Mouse (Mus musculus) limb, embryonic 12.5 days (tissue): ENCODE results near the gene Mapk10. TPM values are rescaled to one million over a fixed set of nuclear protein-coding genes. Genes with fewer than 3 reads are reported as not detected.

Source experiments
- ATAC-seq: fragments of 200-750 bp; cut with Nextera tagmentation; 2 replicates; pipeline ENCODE4 v1.8.0; 2017; ENCODE audit warnings: low read depth, moderate TSS enrichment; ENCODE audit not compliant: insufficient number of reproducible peaks, insufficient read depth, low FRiP score, low TSS enrichment
- H3K27ac ChIP-seq: fragments of 300-500 bp; sonication (generic); 2 replicates; pipeline ENCODE4 v1.5.1; 2016; ENCODE audit warnings: mild to moderate bottlenecking, moderate library complexity
- H3K27me3 ChIP-seq: fragments of 300-500 bp; sonication (generic); 2 replicates; pipeline ENCODE4 v1.6.1; 2016; ENCODE audit warnings: mild to moderate bottlenecking, moderate library complexity
- H3K36me3 ChIP-seq: fragments of 300-500 bp; sonication (generic); 2 replicates; pipeline ENCODE4 v1.6.1; 2016; ENCODE audit warnings: mild to moderate bottlenecking, moderate library complexity
- H3K4me1 ChIP-seq: fragments of 300-500 bp; sonication (generic); replicated peaks from 2 replicates; pipeline ENCODE4 v1.6.1; 2016
- H3K4me2 ChIP-seq: fragments of 300-500 bp; sonication (generic); 2 replicates; pipeline ENCODE4 v1.6.1; 2016; ENCODE audit warnings: mild to moderate bottlenecking, moderate library complexity
- H3K4me3 ChIP-seq: fragments of 300-500 bp; sonication (generic); replicated peaks from 2 replicates; pipeline ENCODE4 v1.5.1; 2016; ENCODE audit warnings: mild to moderate bottlenecking
- H3K9ac ChIP-seq: fragments of 300-500 bp; sonication (generic); replicated peaks from 2 replicates; pipeline ENCODE4 v1.6.1; 2016; ENCODE audit warnings: mild to moderate bottlenecking, moderate library complexity
- H3K9me3 ChIP-seq: fragments of 300-500 bp; sonication (generic); 2 replicates; pipeline ENCODE4 v1.6.1; 2016; ENCODE audit warnings: mild to moderate bottlenecking, moderate library complexity
- WGBS: fragments of 180-500 bp; shearing (Covaris S2); methylation state at CpG from one replicate; pipeline ENCODE4 v1.1.7; 2016; 5-methylcytosine and 5-hydroxymethylcytosine counted together
- polyA plus RNA-seq: library from polyadenylated mRNA; unstranded; fragments of >200 nt; fragmentation: Nextera tagmentation; extraction: Ambion mirVana; gene quantifications from 2 replicates; pipeline ENCODE4 v1.2.1, GENCODE M21; 2016

The Mapk10 gene
- polyA plus RNA-seq, 1 experiment from 2014 or later = 0.45 TPM

DNA sequence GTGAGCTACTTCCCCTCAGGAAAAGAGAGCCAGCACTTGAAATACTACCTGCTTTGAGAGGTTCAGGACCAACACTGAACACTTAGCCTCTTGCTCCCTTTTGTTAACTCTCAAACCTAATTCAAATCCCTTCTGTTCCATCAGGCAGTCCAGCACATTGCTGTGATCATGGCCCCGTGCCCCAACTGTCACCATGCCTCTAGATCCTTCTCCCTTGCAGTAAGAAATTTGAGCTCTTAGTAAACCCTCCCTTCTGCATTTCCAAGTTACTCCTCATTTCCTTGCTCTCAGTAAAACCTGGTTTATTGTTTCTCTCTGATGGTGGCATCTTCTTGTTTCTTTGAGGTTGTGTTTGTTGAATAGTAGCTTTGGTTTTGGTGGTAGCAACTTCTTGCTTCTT, 101.7 kb downstream of the Mapk10 start:
- H3K4me3 ChIP-seq = no peak overlapping the region
- no peak overlapping the region for H3K9ac ChIP-seq
- no peaks in the 10 kb centered on the region for H3K36me3 ChIP-seq
- H3K4me2 ChIP-seq = no peak overlapping the region
- H3K9me3 ChIP-seq = no peaks in the 10 kb centered on the region
- H3K4me1 ChIP-seq = no peaks in the 10 kb centered on the region
- ATAC-seq = no peak
- WGBS = 74% methylated on average over 1 of the region's 1 CpGs
- no peaks in the 10 kb centered on the region for H3K27me3 ChIP-seq
- H3K27ac ChIP-seq = no peak overlapping the region

DNA sequence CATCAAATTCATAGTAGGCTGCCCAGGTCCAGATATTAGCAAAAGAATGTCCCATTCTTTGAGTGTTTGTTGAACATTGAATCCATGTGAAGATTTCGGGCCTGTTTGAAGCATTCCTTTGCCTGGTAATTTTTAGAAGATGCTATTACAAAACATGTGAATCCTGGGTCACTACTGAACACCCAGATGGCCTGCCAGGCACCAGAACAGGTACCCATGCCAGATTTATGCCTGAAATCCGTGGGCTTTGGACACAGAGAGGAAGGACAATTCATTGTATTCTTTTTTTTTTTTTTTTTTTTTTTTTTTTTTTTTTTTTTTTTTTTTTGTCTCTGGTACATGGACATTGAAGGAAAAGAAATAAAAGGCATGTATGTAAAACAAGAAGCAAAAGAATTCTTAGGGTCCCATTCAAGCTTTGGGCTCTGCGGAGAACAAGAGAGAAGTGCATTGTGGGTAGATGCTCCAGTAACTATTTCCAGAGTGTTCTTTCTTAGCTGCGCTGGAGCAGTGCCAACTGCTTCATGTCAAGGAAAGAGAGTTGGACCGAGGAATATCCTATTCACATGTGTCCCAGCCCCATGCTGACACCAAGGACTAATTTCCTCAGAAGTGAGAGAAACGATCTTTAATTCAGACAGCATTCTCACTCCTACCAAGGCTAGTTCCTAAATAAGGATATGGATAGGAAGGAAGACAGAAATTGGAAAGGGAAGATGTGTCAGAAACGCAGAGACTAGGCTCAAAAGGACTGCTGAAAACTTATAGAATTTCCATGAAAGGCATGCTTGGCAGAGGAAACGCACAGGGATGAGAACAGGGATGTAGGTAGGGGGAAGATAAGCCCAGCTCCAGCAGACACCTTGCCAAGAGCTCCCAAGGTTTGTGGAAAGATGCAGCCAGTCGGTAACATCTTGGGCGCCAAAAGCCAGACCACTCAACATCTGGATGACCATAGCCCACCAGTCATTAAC, 105.4 kb downstream of the Mapk10 start:
- no peaks in the 10 kb centered on the region for H3K9me3 ChIP-seq
- H3K4me2 ChIP-seq = no peak overlapping the region
- H3K4me1 ChIP-seq = no peaks in the 10 kb centered on the region
- H3K9ac ChIP-seq = no peak overlapping the region
- no peaks in the 10 kb centered on the region for H3K36me3 ChIP-seq
- 85% methylated on average over 10 of the region's 10 CpGs for WGBS
- ATAC-seq = no peak
- H3K27me3 ChIP-seq = no peaks in the 10 kb centered on the region
- H3K27ac ChIP-seq = no peak overlapping the region
- H3K4me3 ChIP-seq = no peak overlapping the region

DNA sequence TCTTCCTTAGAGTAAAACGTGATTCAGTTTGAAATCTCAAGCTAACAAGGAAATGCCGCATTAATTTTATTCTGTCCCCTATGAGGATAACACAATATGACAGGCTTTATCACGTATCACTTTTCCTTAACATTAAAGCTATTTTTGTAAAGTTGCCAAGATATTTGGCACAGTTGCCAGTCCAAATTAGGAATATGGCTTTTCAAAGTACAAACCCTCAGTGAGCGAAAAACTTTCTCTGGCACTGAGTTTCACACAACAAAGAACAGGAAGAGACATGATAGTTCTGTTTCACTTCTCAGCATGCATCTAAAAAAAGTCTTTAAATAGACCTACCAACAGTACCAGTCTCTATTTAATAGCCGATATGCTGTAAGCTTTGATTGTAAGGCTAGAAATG, 107.1 kb downstream of the Mapk10 start:
- H3K4me1 ChIP-seq = no peaks in the 10 kb centered on the region
- H3K36me3 ChIP-seq = no peaks in the 10 kb centered on the region
- no peak overlapping the region for H3K4me2 ChIP-seq
- H3K27ac ChIP-seq = no peak overlapping the region
- H3K27me3 ChIP-seq = no peaks in the 10 kb centered on the region
- H3K9ac ChIP-seq = no peak overlapping the region
- no peaks in the 10 kb centered on the region for H3K9me3 ChIP-seq
- WGBS = 91% methylated on average over 5 of the region's 5 CpGs
- no peak for ATAC-seq
- H3K4me3 ChIP-seq = no peak overlapping the region

- WGBS = 80% methylated on average over 5 of the region's 5 CpGs
- H3K4me1 ChIP-seq = no peaks in the 10 kb centered on the region
- H3K27me3 ChIP-seq = no peaks in the 10 kb centered on the region
- no peak overlapping the region for H3K27ac ChIP-seq
- H3K4me2 ChIP-seq = no peak overlapping the region
- no peaks in the 10 kb centered on the region for H3K9me3 ChIP-seq
- H3K4me3 ChIP-seq = no peak overlapping the region
- H3K9ac ChIP-seq = no peak overlapping the region
- ATAC-seq = no peak
- H3K36me3 ChIP-seq = no peaks in the 10 kb centered on the region
Measured at GRCm38 (mm10) chr5:103102876-103103393, 108.2 kb downstream of the Mapk10 start.

- Histone ChIP-seq H3K36me3 (no peaks in the 10 kb centered on the region), H3K4me1 (no peaks in the 10 kb centered on the region), H3K27me3 (no peaks in the 10 kb centered on the region), H3K9me3 (no peaks in the 10 kb centered on the region), H3K27ac (no peak overlapping the region), H3K4me2 (no peak overlapping the region), H3K9ac (no peak overlapping the region), H3K4me3 (no peak overlapping the region)
- ATAC-seq = no peak
- 88% methylated on average over 1 of the region's 1 CpGs for WGBS
Measured at GRCm38 (mm10) chr5:103102176-103102575, 109.0 kb downstream of the Mapk10 start.

DNA sequence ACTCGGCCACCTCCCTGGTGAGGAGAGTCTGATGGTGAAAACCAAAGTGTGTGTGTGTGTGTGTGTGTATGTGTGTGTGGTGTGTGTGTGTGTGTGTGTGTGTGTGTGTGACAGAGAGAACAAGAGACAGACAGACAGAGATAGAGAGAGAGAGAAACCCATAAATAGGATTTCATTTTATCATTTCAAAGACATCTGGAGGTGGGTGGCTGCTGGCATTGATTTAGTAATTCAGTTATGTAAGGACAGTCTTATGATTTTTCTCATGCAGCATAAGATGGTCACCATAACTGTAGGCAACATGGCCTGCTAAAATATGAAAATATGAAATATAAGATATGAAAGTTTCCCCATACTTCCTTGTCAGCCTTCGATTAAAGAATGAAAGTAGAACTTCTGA, 117.0 kb downstream of the Mapk10 start:
- Histone ChIP-seq H3K4me1 (no peaks in the 10 kb centered on the region), H3K36me3 (no peaks in the 10 kb centered on the region)
- ATAC-seq = no peak

DNA sequence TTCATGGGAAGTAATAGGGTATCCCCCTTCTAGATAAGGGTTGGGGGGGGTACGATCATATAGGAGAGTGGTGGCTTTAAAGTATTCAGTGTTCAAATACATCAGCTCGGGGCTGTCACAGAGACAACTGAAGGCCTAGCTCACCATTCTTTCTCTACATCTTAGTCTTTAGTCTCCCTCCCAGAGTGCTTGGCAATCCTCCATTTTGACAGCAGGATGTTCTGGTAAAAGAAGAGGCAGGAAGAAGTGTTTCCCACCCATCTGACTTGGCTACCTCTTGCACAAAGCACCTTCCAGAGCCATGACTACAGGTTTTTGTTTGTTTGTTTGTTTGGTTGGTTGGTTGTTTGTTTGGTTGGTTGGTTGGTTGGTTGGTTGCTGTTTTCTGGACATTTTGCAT, 125.3 kb downstream of the Mapk10 start:
- H3K27ac ChIP-seq = no peak overlapping the region
- no peaks in the 10 kb centered on the region for H3K27me3 ChIP-seq
- H3K9me3 ChIP-seq = no peaks in the 10 kb centered on the region
- 92% methylated on average over 2 of the region's 2 CpGs for WGBS
- H3K4me3 ChIP-seq = no peak overlapping the region
- no peaks in the 10 kb centered on the region for H3K36me3 ChIP-seq
- H3K4me1 ChIP-seq = no peaks in the 10 kb centered on the region
- no peak overlapping the region for H3K4me2 ChIP-seq
- H3K9ac ChIP-seq = no peak overlapping the region
- ATAC-seq = no peak

More for the DNA sequence above, 117.0 kb downstream of the Mapk10 start:
- no peak overlapping the region for H3K4me2 ChIP-seq
- no peaks in the 10 kb centered on the region for H3K27me3 ChIP-seq
- 85% methylated on average over 2 of the region's 2 CpGs for WGBS
- no peak overlapping the region for H3K4me3 ChIP-seq
- H3K9ac ChIP-seq = no peak overlapping the region
- H3K27ac ChIP-seq = no peak overlapping the region
- H3K9me3 ChIP-seq = no peaks in the 10 kb centered on the region

DNA sequence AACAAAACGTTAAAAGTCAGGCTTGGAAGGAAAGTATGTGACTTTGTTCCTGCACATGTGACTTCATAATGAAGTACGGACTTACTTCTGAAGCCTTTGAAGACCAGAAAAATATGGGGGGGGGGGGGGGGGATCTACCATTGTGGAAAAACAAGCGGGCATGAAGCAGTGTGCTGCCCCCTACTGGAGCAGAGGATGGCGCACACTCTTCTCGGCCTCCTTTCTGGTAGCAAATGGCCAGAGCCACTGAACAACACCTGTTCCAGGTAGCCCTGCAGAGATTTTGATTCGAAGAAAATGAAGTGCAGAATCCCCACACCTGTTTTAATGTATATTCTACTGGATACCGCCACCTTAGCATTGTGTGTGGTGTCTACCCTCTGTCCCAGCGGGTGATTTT, 135.7 kb downstream of the Mapk10 start:
- H3K27me3 ChIP-seq = no peaks in the 10 kb centered on the region
- no peak overlapping the region for H3K4me3 ChIP-seq
- no peak overlapping the region for H3K4me2 ChIP-seq
- H3K9me3 ChIP-seq = no peaks in the 10 kb centered on the region
- H3K9ac ChIP-seq = no peak overlapping the region
- no peaks in the 10 kb centered on the region for H3K36me3 ChIP-seq
- H3K27ac ChIP-seq = no peak overlapping the region
- ATAC-seq = no peak
- 0 out of 2 replicates have a peak, but pooled peaks cover 3% of the 10 kb centered on the region for H3K4me1 ChIP-seq
- WGBS = 57% methylated on average over 8 of the region's 8 CpGs

DNA sequence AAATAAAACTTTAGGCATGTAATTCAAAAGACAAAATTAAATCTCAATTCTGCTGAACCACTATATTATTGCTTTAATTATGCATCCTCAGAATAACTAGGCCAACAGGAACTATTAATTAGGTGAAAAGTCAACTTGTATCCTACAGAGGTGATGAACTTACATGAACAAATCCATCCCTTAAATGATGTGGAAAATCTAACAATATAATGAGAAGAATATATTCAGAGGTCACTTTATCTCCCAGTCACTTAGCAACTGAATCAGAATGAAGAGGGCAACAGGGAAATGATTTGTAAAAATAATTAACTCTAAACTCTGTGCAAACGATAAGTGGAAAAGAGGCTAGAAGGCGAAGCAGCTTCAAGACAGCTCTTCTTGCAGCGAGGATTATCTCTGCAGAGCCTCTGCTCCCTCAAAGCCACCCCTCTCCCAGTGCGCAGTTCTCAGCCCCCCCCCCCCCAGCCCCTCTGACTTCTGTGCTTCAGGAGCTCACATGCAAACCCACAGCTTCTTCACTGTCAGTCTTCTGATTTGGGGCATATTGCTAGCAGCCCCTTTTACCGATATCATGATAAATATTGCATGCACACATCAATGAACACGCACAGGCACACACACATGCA, 138.8 kb downstream of the Mapk10 start:
- ATAC-seq = no peak
- no peak overlapping the region for H3K4me2 ChIP-seq
- H3K4me1 ChIP-seq = 0 out of 2 replicates have a peak, but pooled peaks cover 3% of the 10 kb centered on the region
- H3K4me3 ChIP-seq = no peak overlapping the region
- H3K27ac ChIP-seq = no peak overlapping the region
- H3K36me3 ChIP-seq = no peaks in the 10 kb centered on the region
- WGBS = 77% methylated on average over 6 of the region's 6 CpGs
- H3K27me3 ChIP-seq = no peaks in the 10 kb centered on the region
- no peaks in the 10 kb centered on the region for H3K9me3 ChIP-seq
- no peak overlapping the region for H3K9ac ChIP-seq

DNA sequence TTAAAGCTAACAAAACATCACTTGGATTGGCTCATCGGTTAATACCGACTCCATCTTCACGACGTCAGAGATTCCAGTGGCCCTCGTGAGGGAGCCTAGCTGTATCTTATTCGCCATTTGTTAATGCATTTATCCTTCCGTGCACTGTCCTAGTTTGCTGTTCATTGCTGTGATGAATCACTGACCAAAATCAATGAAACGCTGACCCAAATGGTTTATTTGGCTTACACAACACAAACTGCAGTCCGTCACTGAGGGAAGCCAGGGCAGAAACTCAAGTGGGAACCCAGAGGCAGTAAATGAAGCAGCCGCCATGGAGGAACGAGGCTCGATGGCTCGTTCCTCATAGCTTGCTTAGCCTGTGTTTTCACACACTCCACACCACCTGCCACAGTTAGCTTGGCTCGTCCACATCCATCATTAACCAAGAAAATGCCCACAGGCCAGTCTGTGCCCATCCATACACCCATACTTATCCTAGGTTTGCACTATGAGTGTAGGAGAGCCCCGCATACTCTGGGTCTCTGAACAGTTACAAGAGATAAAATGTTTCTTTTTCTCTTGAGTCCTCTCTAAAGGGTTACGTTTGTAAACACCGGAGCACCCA, 140.0 kb downstream of the Mapk10 start:
- H3K27me3 ChIP-seq = no peaks in the 10 kb centered on the region
- ATAC-seq = no peak
- H3K9ac ChIP-seq = no peak overlapping the region
- 87% methylated on average over 17 of the region's 17 CpGs for WGBS
- no peak overlapping the region for H3K4me2 ChIP-seq
- H3K4me1 ChIP-seq = 0 out of 2 replicates have a peak, but pooled peaks cover 3% of the 10 kb centered on the region
- no peaks in the 10 kb centered on the region for H3K36me3 ChIP-seq
- no peak overlapping the region for H3K4me3 ChIP-seq
- no peak overlapping the region for H3K27ac ChIP-seq
- H3K9me3 ChIP-seq = no peaks in the 10 kb centered on the region

GRCm38 (mm10) chr5:103050319-103050916, 160.7 kb downstream of the Mapk10 start:
- no peak for ATAC-seq
- no peak overlapping the region for H3K27ac ChIP-seq
- 63% methylated on average over 8 of the region's 8 CpGs for WGBS
- no peaks in the 10 kb centered on the region for H3K9me3 ChIP-seq
- no peak overlapping the region for H3K4me3 ChIP-seq
- no peaks in the 10 kb centered on the region for H3K27me3 ChIP-seq
- H3K4me1 ChIP-seq = peaks cover 6% of the 10 kb centered on the region
- H3K4me2 ChIP-seq = no peak overlapping the region
- H3K36me3 ChIP-seq = no peaks in the 10 kb centered on the region
- H3K9ac ChIP-seq = no peak overlapping the region
